Mouse (Mus musculus) lung, postnatal 14 days (tissue): Measurements from ENCODE around the gene Vps26c.

Experiments
- DNase-seq: peaks from one replicate; pipeline ENCODE4 v3.0.0; 2021

The Vps26c gene

GRCm38 (mm10) chr16:94526344-94527151 lies at the start of gene Vps26c:
Gene Vps26c (minus strand): TSS chr16:94526830.
- peak; percentile 97 for DNase-seq

GRCm38 (mm10) chr16:94575757-94576156 lies 49.1 kb upstream of the Vps26c start:
- DNase-seq = no peak

GRCm38 (mm10) chr16:94574718-94575094 lies 48.1 kb upstream of the Vps26c start:
- DNase-seq = no peak

- no peak for DNase-seq
Observed at GRCm38 (mm10) chr16:94574025-94574717, 47.5 kb upstream of the Vps26c start.

GRCm38 (mm10) chr16:94572422-94572821 lies 45.8 kb upstream of the Vps26c start:
- DNase-seq = no peak

GRCm38 (mm10) chr16:94571111-94571993 lies 44.7 kb upstream of the Vps26c start:
- no peak for DNase-seq

GRCm38 (mm10) chr16:94570361-94571041 lies 43.9 kb upstream of the Vps26c start:
- peak; percentile 68 for DNase-seq

- DNase-seq = peak; percentile 99
Observed at GRCm38 (mm10) chr16:94569229-94570176, 42.9 kb upstream of the Vps26c start, which contains the start of gene Dyrk1a. Gene Dyrk1a (plus strand): TSS chr16:94570010.

GRCm38 (mm10) chr16:94568335-94569228 lies 42.0 kb upstream of the Vps26c start:
- no peak for DNase-seq

GRCm38 (mm10) chr16:94567751-94568150 lies 41.1 kb upstream of the Vps26c start:
- DNase-seq = peak; percentile 44

GRCm38 (mm10) chr16:94566834-94567585 lies 40.4 kb upstream of the Vps26c start:
- DNase-seq = no peak

GRCm38 (mm10) chr16:94566124-94566523 lies 39.5 kb upstream of the Vps26c start:
- no peak for DNase-seq

GRCm38 (mm10) chr16:94560618-94561017 lies 34.0 kb upstream of the Vps26c start:
- DNase-seq = no peak

- DNase-seq = no peak
Observed at GRCm38 (mm10) chr16:94559782-94560181, 33.2 kb upstream of the Vps26c start.

GRCm38 (mm10) chr16:94559282-94559681 lies 32.7 kb upstream of the Vps26c start:
- no peak for DNase-seq

GRCm38 (mm10) chr16:94556228-94556627 lies 29.6 kb upstream of the Vps26c start:
- DNase-seq = peak; percentile 45

- DNase-seq = no peak
Observed at GRCm38 (mm10) chr16:94555346-94555745, 28.7 kb upstream of the Vps26c start.

- DNase-seq = no peak
Observed at GRCm38 (mm10) chr16:94551934-94552333, 25.3 kb upstream of the Vps26c start.

GRCm38 (mm10) chr16:94549813-94550212 lies 23.2 kb upstream of the Vps26c start:
- no peak for DNase-seq
